12 mouse cellular contexts compared by ENCODE assay signal in the genomic region with DNA sequence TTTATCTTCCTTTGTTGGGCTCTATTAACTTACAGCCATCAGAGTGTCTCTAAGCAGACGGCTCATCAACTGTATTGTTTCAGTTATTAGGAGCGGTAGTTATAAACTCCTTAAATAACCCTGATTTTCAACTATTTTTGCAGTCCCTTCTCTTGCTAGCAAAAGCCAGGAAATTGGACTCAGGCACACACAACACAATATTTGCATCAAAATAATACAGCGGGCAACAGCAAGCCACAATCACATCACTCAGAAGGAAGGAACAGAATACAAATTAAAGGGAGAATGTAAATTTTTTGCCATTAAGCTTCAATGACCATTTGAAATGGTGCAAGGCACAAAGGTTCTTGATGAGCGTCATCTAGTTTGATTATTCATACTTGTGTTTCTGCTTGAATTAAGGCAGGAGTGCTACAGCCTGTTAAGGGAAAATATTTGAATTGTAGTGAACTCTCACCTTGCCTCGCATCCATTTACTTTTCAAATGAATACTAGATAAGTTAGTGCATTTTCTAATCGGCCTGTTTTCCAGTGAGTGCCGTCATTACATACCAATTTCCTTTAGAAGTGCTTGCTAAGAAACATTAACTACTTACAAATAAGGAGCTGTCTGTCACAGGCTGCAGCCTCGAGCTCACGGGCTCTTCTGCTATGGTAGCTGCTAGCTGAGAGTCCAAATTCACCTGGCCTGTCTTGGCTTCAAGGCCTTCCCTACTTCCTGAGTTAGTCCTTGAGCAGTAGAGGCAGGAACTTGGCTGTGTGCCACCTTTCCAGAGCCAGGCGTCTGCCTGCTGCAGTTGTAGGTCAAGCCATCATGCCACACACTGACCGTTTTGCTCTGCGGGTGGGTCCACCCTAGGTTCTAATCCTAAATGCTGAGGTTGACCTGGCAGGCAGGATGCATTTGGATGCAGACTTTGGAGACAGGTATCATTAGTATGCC.
DNase-seq lines count a peak whose midpoint lies in the region; ATAC-seq and TF ChIP-seq lines count a peak whose summit lies in the region.
"Had no signal": no experiment of that assay in that cellular context is flagged by ENCODE, and none has a peak within 500 bp of the region (broad histone marks: within the 10 kb centered on the region; RNA-seq: fewer than 3 reads in every experiment).

No protein-coding gene starts in this region.

- no peaks in the 10 kb centered on the region for H3K9me3 ChIP-seq in hindbrain, embryonic 13.5 days
- H3K9me3 ChIP-seq in hindbrain, embryonic 11.5 days (ENCODE audit: control insufficient read depth, low read length) = no peaks in the 10 kb centered on the region
- H3K9me3 ChIP-seq in hindbrain, postnatal 0 days (ENCODE audit: low read length) = no peaks in the 10 kb centered on the region
- H3K9me3 ChIP-seq: heart, embryonic 12.5 days; liver, embryonic 13.5 days had no signal

- peaks cover 14% of the 10 kb centered on the region; the same call in 1 of the 2 replicates for H3K27me3 ChIP-seq in hindbrain, embryonic 13.5 days
- H3K27me3 ChIP-seq in hindbrain, embryonic 11.5 days (ENCODE audit: control insufficient read depth, insufficient read depth, low read length) = no peaks in the 10 kb centered on the region; the same call in 1 of the 2 replicates
- no peaks in the 10 kb centered on the region for H3K27me3 ChIP-seq in hindbrain, postnatal 0 days (ENCODE audit: insufficient read depth, low read length)
- H3K27me3 ChIP-seq: heart, embryonic 12.5 days; liver, embryonic 13.5 days had no signal

- no peak overlapping the region for H3K9ac ChIP-seq in hindbrain, embryonic 13.5 days
- H3K9ac ChIP-seq in hindbrain, embryonic 11.5 days (ENCODE audit: low read depth, low read length) = no peak overlapping the region
- no peak overlapping the region for H3K9ac ChIP-seq in hindbrain, postnatal 0 days (replicated peaks; ENCODE audit: low read length)
- H3K9ac ChIP-seq: heart, embryonic 12.5 days; liver, embryonic 13.5 days had no signal

- no peak overlapping the region for H3K4me2 ChIP-seq in hindbrain, embryonic 13.5 days
- H3K4me2 ChIP-seq in hindbrain, embryonic 11.5 days (replicated peaks; ENCODE audit: low read depth, low read length) = no peak overlapping the region
- H3K4me2 ChIP-seq in hindbrain, postnatal 0 days (ENCODE audit: low read depth, low read length) = no peak overlapping the region
- H3K4me2 ChIP-seq: heart, embryonic 12.5 days; liver, embryonic 13.5 days had no signal

- WGBS in hindbrain, embryonic 13.5 days = 50% methylated on average over 12 of the region's 12 CpGs
- WGBS in hindbrain, embryonic 11.5 days = 72% methylated on average over 12 of the region's 12 CpGs
- 50% methylated on average over 12 of the region's 12 CpGs for whole genome bisulfite sequencing in hindbrain, postnatal 0 days

- TF ChIP-seq CTCF in hindbrain, postnatal 0 days (IDR thresholded peaks at IDR 0.05; ENCODE audit: low read depth) = no peak

- peak overlapping the region; percentile 27; the same call in 1 of the 2 replicates for H3K27ac ChIP-seq in hindbrain, embryonic 13.5 days
- no peak overlapping the region for H3K27ac ChIP-seq in hindbrain, embryonic 11.5 days (ENCODE audit: low read depth, low read length)
- H3K27ac ChIP-seq in hindbrain, postnatal 0 days = no peak overlapping the region
- H3K27ac ChIP-seq: gastrocnemius, adult 2 months; liver, embryonic 13.5 days had no signal

- H3K36me3 ChIP-seq in hindbrain, embryonic 13.5 days = no peaks in the 10 kb centered on the region
- no peaks in the 10 kb centered on the region for H3K36me3 ChIP-seq in hindbrain, embryonic 11.5 days (ENCODE audit: control insufficient read depth, insufficient read depth, low read length)
- no peaks in the 10 kb centered on the region for H3K36me3 ChIP-seq in hindbrain, postnatal 0 days (ENCODE audit: insufficient read depth, low read length)
- H3K36me3 ChIP-seq: heart, embryonic 12.5 days; liver, embryonic 13.5 days had no signal

- H3K4me1 ChIP-seq in hindbrain, embryonic 13.5 days (replicated peaks) = peaks cover 37% of the 10 kb centered on the region
- H3K4me1 ChIP-seq in hindbrain, embryonic 11.5 days (replicated peaks; ENCODE audit: control insufficient read depth, insufficient read depth, low read length) = no peaks in the 10 kb centered on the region; the same call in none of the 2 replicates
- peaks cover 5% of the 10 kb centered on the region; the same call in 1 of the 2 replicates for H3K4me1 ChIP-seq in hindbrain, postnatal 0 days (ENCODE audit: insufficient read depth, low read length)
- H3K4me1 ChIP-seq: heart, embryonic 12.5 days; liver, embryonic 13.5 days had no signal

- no peak for ATAC-seq in hindbrain, embryonic 13.5 days (ENCODE audit: low FRiP score)
- no peak; the same call in 1 of the 2 replicates for ATAC-seq in hindbrain, embryonic 11.5 days (ENCODE audit: low FRiP score)
- no peak for ATAC-seq in hindbrain, postnatal 0 days
- ATAC-seq: CD4-positive, CD25-positive, alpha-beta regulatory T cell, adult 4 months; Patski had no signal

- no peak for DNase-seq in hindbrain, embryonic 11.5 days (ENCODE audit: low spot score)
- DNase-seq in right cerebral cortex, postnatal 14 days = peak; percentile 9
- no peak for DNase-seq in right cerebral cortex, adult 18-20 months
- DNase-seq in hindbrain, postnatal 0 days (ENCODE audit: low spot score) = peak; percentile 30
- DNase-seq in urinary bladder, adult 18-20 months (ENCODE audit: low spot score in 2 of 2) = no peak
- no peak for DNase-seq in Muller cell, postnatal 12 days (ENCODE audit: inconsistent ontology term)
- DNase-seq: gastrocnemius, adult 2 months; liver, embryonic 13.5 days had no signal

- no peak overlapping the region for H3K4me3 ChIP-seq in hindbrain, embryonic 13.5 days
- no peak overlapping the region for H3K4me3 ChIP-seq in hindbrain, embryonic 11.5 days (ENCODE audit: low read depth, low read length)
- no peak overlapping the region for H3K4me3 ChIP-seq in hindbrain, postnatal 0 days (ENCODE audit: low read length)
- H3K4me3 ChIP-seq: gastrocnemius, adult 2 months; heart, embryonic 12.5 days; liver, embryonic 13.5 days had no signal

Comparison
In these comparisons a context has a peak if more than half of its experiments do, and no peak if none do; other contexts are left out.
1. DNase-seq: peak in right cerebral cortex, postnatal 14 days (single experiment) and hindbrain, postnatal 0 days (single experiment); none in hindbrain, embryonic 11.5 days (single experiment), right cerebral cortex, adult 18-20 months (single experiment), urinary bladder, adult 18-20 months (0 of 2) and Muller cell, postnatal 12 days (single experiment).